Mouse (Mus musculus): ENCODE results near the gene Rbm12. TPM values are rescaled to one million over a fixed set of nuclear protein-coding genes. Genes with fewer than 3 reads are reported as not detected.

The Rbm12 gene
- total and polyA plus RNA-seq, 3 experiments: 9.6 to 36.5 (median 20.7) TPM

DNA sequence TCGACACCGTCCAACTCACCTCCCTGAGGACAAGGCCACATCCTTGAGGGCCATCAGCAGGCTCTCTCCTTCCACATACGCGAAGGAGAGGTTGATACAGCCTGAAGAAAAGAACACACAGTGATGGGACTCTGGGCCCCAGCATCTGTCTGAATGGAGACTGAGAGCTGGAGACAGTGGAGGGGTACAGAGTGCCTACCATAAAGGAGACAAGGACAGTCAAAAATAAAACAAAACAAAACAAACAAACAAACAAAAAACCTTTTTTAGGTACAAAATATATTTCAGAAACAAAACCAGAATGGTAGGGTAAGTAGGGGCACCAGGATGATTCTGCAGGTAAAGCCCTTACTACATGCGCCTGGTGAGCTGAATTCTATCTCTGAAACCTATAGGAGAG is 15.2 kb upstream of the Rbm12 start, which contains the start of gene Gm28036:
Gene Gm28036 (minus strand): TSS at position 101 of the 400 bp plus-strand sequence.
- Histone ChIP-seq H3K4me3 (replicated peaks in 1 of 3; ENCODE audit: low read depth in 2 of 3, low read length in 2 of 3, poor library complexity in 1 of 3) (no peak within 1 kb of the TSS), H3K27ac (ENCODE audit: insufficient read depth, low read depth) (no peak within 1 kb of the TSS), H3K27me3 (replicated peaks) (no peaks in the 10 kb centered on the region), H3K9me3 (replicated peaks; ENCODE audit: low read length) (no peaks in the 10 kb centered on the region), H3K36me3 (replicated peaks in 1 of 2; ENCODE audit: control insufficient read depth in 1 of 2, insufficient read depth in 1 of 2, low read length in 1 of 2) (peaks cover 54 to 83% of the 10 kb centered on the region in 2 experiments), H3K79me2 (replicated peaks; ENCODE audit: control insufficient read depth, extremely low read depth, insufficient read depth, poor library complexity, severe bottlenecking) (no peaks in the 10 kb centered on the region), H3K4me1 (ENCODE audit: control insufficient read depth in 1 of 2, insufficient read depth in 2 of 2) (no peaks in the 10 kb centered on the region), H3K9ac (ENCODE audit: insufficient read depth, low read depth) (no peak within 1 kb of the TSS), H3K4me2 (ENCODE audit: insufficient read depth, low read depth, poor library complexity, severe bottlenecking) (no peak within 1 kb of the TSS)
- in situ Hi-C loops (cut with MboI; ENCODE audit: low pct_ligation_motif_present, low pct_unique_long_range_greater_than_20kb, low sequenced_read_pairs) (loop anchor here (25.0 kb wide), 1 partner anchor 290 kb away; the partner anchor contains the start of genes Eif6 and Fam83c), dilution Hi-C loops (cut with MboI; ENCODE audit: extremely low pct_ligation_motif_present, extremely low pct_unique_long_range_greater_than_20kb, low sequenced_read_pairs) (no loop called here)
- DNase-seq (ENCODE audit: extremely low read depth): no peak
- TF ChIP-seq ZKSCAN1 (IDR thresholded peaks at IDR 0.05; ENCODE audit: borderline replicate concordance, low read depth, low read length) (no peak), MAFK (IDR thresholded peaks at IDR 0.05; ENCODE audit: insufficient replicate concordance, low read length) (no peak), ZNF384 (IDR thresholded peaks at IDR 0.05; ENCODE audit: low read depth, low read length) (no peak), POLR2A (IDR thresholded peaks at IDR 0.05; ENCODE audit: low read depth, low read length) (no peak), NRF1 (IDR thresholded peaks at IDR 0.05; ENCODE audit: low read depth, low read length) (no peak), SMC3 (IDR thresholded peaks at IDR 0.05; ENCODE audit: low read depth, low read length) (no peak), UBTF (IDR thresholded peaks at IDR 0.05; ENCODE audit: low read depth, low read length) (no peak), ELF1 (IDR thresholded peaks at IDR 0.05; ENCODE audit: low read depth, low read length) (no peak), IRF4 (IDR thresholded peaks at IDR 0.05; ENCODE audit: low read depth, low read length) (no peak), POLR2AphosphoS2 (IDR thresholded peaks at IDR 0.05; ENCODE audit: low read depth, low read length) (no peak), ETS1 (conservative IDR thresholded peaks at IDR 0.05; ENCODE audit: low read depth, low read length) (no peak), TCF12 (IDR thresholded peaks at IDR 0.05; ENCODE audit: low read depth, low read length) (no peak), MEF2A (IDR thresholded peaks at IDR 0.05; ENCODE audit: borderline replicate concordance, low read depth, low read length) (no peak), CHD1 (IDR thresholded peaks at IDR 0.05; ENCODE audit: low read depth, low read length) (no peak), MXI1 (IDR thresholded peaks at IDR 0.05; ENCODE audit: low read depth, low read length) (no peak)

- no peak for DNase-seq (ENCODE audit: extremely low read depth)
- Histone ChIP-seq H3K4me1 (ENCODE audit: control insufficient read depth in 1 of 2, insufficient read depth in 2 of 2) (no peaks in the 10 kb centered on the region), H3K9me3 (replicated peaks; ENCODE audit: low read length) (peaks cover 4% of the 10 kb centered on the region), H3K79me2 (replicated peaks; ENCODE audit: control insufficient read depth, extremely low read depth, insufficient read depth, poor library complexity, severe bottlenecking) (no peaks in the 10 kb centered on the region), H3K9ac (ENCODE audit: insufficient read depth, low read depth) (no peak overlapping the region), H3K27me3 (replicated peaks) (no peaks in the 10 kb centered on the region), H3K27ac (ENCODE audit: insufficient read depth, low read depth) (no peak overlapping the region), H3K4me2 (ENCODE audit: insufficient read depth, low read depth, poor library complexity, severe bottlenecking) (no peak overlapping the region), H3K4me3 (replicated peaks in 1 of 3; ENCODE audit: low read depth in 2 of 3, low read length in 2 of 3, poor library complexity in 1 of 3) (no peak overlapping the region), H3K36me3 (replicated peaks in 1 of 2; ENCODE audit: control insufficient read depth in 1 of 2, insufficient read depth in 1 of 2, low read length in 1 of 2) (peaks cover 43 to 62% of the 10 kb centered on the region in 2 experiments)
- dilution Hi-C loops (cut with MboI; ENCODE audit: extremely low pct_ligation_motif_present, extremely low pct_unique_long_range_greater_than_20kb, low sequenced_read_pairs): no loop called here
- TF ChIP-seq RAD21 (IDR thresholded peaks at IDR 0.05; ENCODE audit: low read depth, low read length) (no peak), CHD2 (IDR thresholded peaks at IDR 0.05; ENCODE audit: low read length) (no peak), TBP (conservative IDR thresholded peaks at IDR 0.05; ENCODE audit: low read depth, low read length) (no peak), JUND (conservative IDR thresholded peaks at IDR 0.05; ENCODE audit: low read depth, low read length) (no peak), SIN3A (IDR thresholded peaks at IDR 0.05; ENCODE audit: low read length) (no peak), HCFC1 (IDR thresholded peaks at IDR 0.05; ENCODE audit: low read depth, low read length) (no peak), E2F4 (IDR thresholded peaks at IDR 0.05; ENCODE audit: insufficient replicate concordance, low read depth, low read length) (no peak), JUN (IDR thresholded peaks at IDR 0.05; ENCODE audit: insufficient read depth, low read depth, low read length) (no peak), MXI1 (IDR thresholded peaks at IDR 0.05; ENCODE audit: low read depth, low read length) (no peak), USF2 (conservative IDR thresholded peaks at IDR 0.05; ENCODE audit: low read depth, low read length) (no peak), CTCF (conservative IDR thresholded peaks at IDR 0.05 in 1 of 2, IDR thresholded peaks at IDR 0.05 in 1 of 2; ENCODE audit: low read depth in 2 of 2, low read length in 2 of 2) (no peak), ELF1 (IDR thresholded peaks at IDR 0.05; ENCODE audit: low read depth, low read length) (no peak)
- in situ Hi-C loops (cut with MboI; ENCODE audit: low pct_ligation_motif_present, low pct_unique_long_range_greater_than_20kb, low sequenced_read_pairs): no loop called here
Measured at GRCm38 (mm10) chr2:156123731-156124130, 12.0 kb upstream of the Rbm12 start.

Data from CH12.LX (cell line).